Mouse (Mus musculus) megakaryocyte, embryonic 14.5 days (primary cell): ENCODE data around the gene C1qtnf3. TPM values are rescaled to one million over a fixed set of nuclear protein-coding genes. Genes with fewer than 3 reads are reported as not detected.
"Not testable (repeated sequence)": the region's sequence is repeated elsewhere in the genome, so short reads cannot be mapped to it uniquely, and the experiment has no call there.

Source experiments
- H3K27me3 ChIP-seq: replicated peaks from 2 replicates; pipeline ENCODE3; 2012; ENCODE audit warnings: inconsistent platforms
- H3K36me3 ChIP-seq: replicated peaks from 2 replicates; pipeline ENCODE3; 2012; ENCODE audit warnings: low read length, inconsistent platforms, mixed read lengths
- H3K4me1 ChIP-seq: 2 replicates; pipeline ENCODE4 v1.6.1; 2012; ENCODE audit warnings: inconsistent platforms
- H3K4me3 ChIP-seq: replicated peaks from 2 replicates; pipeline ENCODE3; 2012; ENCODE audit warnings: moderate library complexity, mild to moderate bottlenecking, inconsistent platforms
- H3K9me3 ChIP-seq: 2 replicates; pipeline ENCODE4 v1.6.1; 2012; ENCODE audit warnings: inconsistent platforms
- FLI1 ChIP-seq: IDR thresholded peaks from 2 replicates; pipeline ENCODE4 v1.6.1; 2012; ENCODE audit warnings: low read length, inconsistent platforms, mixed read lengths
- GATA1 ChIP-seq: IDR thresholded peaks from 3 replicates; pipeline ENCODE4 v1.6.1; 2012; ENCODE audit warnings: mixed read lengths, low read length, inconsistent platforms, borderline replicate concordance
- polyA plus RNA-seq: library from polyadenylated mRNA; stranded (reverse); fragments of >175 nt; gene quantifications from 2 replicates; pipeline ENCODE4 v1.2.3, GENCODE M21; 2012; ENCODE audit warnings: low replicate concordance; ENCODE audit not compliant: insufficient read depth

Gene C1qtnf3
- polyA plus RNA-seq, 1 experiment = not detected

GRCm38 (mm10) chr15:10982064-10982435 is 29.9 kb downstream of the C1qtnf3 start:
- Histone ChIP-seq H3K9me3 (no peaks in the 10 kb centered on the region), H3K27me3 (no peaks in the 10 kb centered on the region), H3K4me3 (peak overlapping the region; percentile 94), H3K36me3 (peaks cover 4% of the 10 kb centered on the region), H3K4me1 (peaks cover 33% of the 10 kb centered on the region)
- TF ChIP-seq GATA1 (no peak), FLI1 (no peak)

GRCm38 (mm10) chr15:10985756-10986155 is 33.6 kb downstream of the C1qtnf3 start:
- Histone ChIP-seq H3K27me3 (no peaks in the 10 kb centered on the region), H3K4me3 (no peak overlapping the region), H3K4me1 (peaks cover 35% of the 10 kb centered on the region), H3K36me3 (peaks cover 17% of the 10 kb centered on the region), H3K9me3 (no peaks in the 10 kb centered on the region)
- TF ChIP-seq FLI1 (no peak), GATA1 (no peak)

DNA sequence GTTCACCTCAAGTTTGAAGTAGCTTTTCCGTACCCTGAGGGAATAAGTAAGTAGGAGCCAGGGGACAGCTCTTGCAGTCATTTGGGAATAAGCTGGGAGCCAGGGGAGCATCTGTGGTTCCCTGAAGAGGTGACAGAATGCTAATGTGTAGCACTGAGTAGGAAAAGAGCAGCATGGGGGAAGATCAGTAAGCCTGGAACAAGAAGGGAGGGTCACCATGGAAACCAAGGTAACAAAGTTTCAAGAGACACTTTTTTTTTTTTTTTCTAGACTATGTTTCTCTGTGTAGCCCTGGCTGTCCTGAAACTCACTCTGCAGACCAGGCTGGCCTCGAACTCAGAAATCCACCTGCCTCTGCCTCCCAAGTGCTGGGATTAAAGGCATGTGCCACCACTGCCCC is 34.3 kb downstream of the C1qtnf3 start:
- Histone ChIP-seq H3K4me1 (peaks cover 29% of the 10 kb centered on the region), H3K36me3 (peaks cover 17% of the 10 kb centered on the region)
- not testable (repeated sequence) for H3K27me3 ChIP-seq, H3K4me3 ChIP-seq, H3K9me3 ChIP-seq

GRCm38 (mm10) chr15:10990411-10990810 is 38.3 kb downstream of the C1qtnf3 start:
- TF ChIP-seq FLI1 (no peak), GATA1 (no peak)
- no peaks in the 10 kb centered on the region for H3K27me3 ChIP-seq
- no peak overlapping the region for H3K4me3 ChIP-seq
- peaks cover 20% of the 10 kb centered on the region for H3K36me3 ChIP-seq
- no peaks in the 10 kb centered on the region for H3K9me3 ChIP-seq
- H3K4me1 ChIP-seq = peaks cover 40% of the 10 kb centered on the region

- TF ChIP-seq FLI1 = no peak
- TF ChIP-seq GATA1 = no peak
- H3K36me3 ChIP-seq = peaks cover 21% of the 10 kb centered on the region
Measured at GRCm38 (mm10) chr15:10991566-10991965, 39.4 kb downstream of the C1qtnf3 start.

DNA sequence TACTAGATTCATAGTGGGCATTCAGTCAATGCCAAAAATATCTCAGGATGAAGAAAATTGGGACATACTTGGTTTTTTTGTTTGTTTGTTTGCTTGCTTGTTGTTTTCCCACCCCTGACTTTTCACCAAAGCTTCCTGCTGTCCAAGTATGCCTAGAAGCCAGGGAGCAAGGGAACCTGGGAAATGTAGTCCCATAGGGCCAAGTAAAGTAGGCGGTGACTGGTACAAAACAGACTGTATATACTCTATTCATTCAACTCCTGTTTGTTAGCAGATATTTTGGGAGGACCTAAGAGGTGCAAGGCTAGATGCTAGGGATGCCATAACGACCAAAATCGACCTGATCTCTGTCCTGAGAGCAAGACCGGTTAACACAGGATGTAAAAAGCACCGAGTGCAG is 47.7 kb downstream of the C1qtnf3 start:
- H3K9me3 ChIP-seq = no peaks in the 10 kb centered on the region
- no peak overlapping the region for H3K4me3 ChIP-seq
- H3K27me3 ChIP-seq = peaks cover 6% of the 10 kb centered on the region
- TF ChIP-seq FLI1 = no peak
- H3K36me3 ChIP-seq = peaks cover 7% of the 10 kb centered on the region
- peaks cover 23% of the 10 kb centered on the region for H3K4me1 ChIP-seq

More at GRCm38 (mm10) chr15:10991566-10991965, 39.4 kb downstream of the C1qtnf3 start:
- no peaks in the 10 kb centered on the region for H3K27me3 ChIP-seq
- no peak overlapping the region for H3K4me3 ChIP-seq
- H3K9me3 ChIP-seq = no peaks in the 10 kb centered on the region
- H3K4me1 ChIP-seq = peaks cover 42% of the 10 kb centered on the region

GRCm38 (mm10) chr15:11000421-11000820 is 48.3 kb downstream of the C1qtnf3 start, which contains the start of gene Slc45a2:
Gene Slc45a2 (plus strand): TSS chr15:11000721.
- H3K27me3 ChIP-seq = peaks cover 8% of the 10 kb centered on the region
- H3K4me1 ChIP-seq = peaks cover 19% of the 10 kb centered on the region
- no peaks in the 10 kb centered on the region for H3K9me3 ChIP-seq
- no peak within 1 kb of the TSS for H3K4me3 ChIP-seq
- H3K36me3 ChIP-seq = peaks cover 4% of the 10 kb centered on the region
- no peak for TF ChIP-seq GATA1
- TF ChIP-seq FLI1 = no peak

- Histone ChIP-seq H3K4me1 (peaks cover 3% of the 10 kb centered on the region; the same call in 1 of the 2 replicates), H3K4me3 (no peak overlapping the region), H3K27me3 (peaks cover 14% of the 10 kb centered on the region), H3K36me3 (no peaks in the 10 kb centered on the region), H3K9me3 (no peaks in the 10 kb centered on the region)
- TF ChIP-seq GATA1 = no peak
- no peak for TF ChIP-seq FLI1
Measured at GRCm38 (mm10) chr15:11003791-11004190, 51.7 kb downstream of the C1qtnf3 start.

GRCm38 (mm10) chr15:11004646-11005045 is 52.5 kb downstream of the C1qtnf3 start:
- H3K9me3 ChIP-seq = no peaks in the 10 kb centered on the region
- no peaks in the 10 kb centered on the region for H3K36me3 ChIP-seq
- H3K4me3 ChIP-seq = no peak overlapping the region
- H3K4me1 ChIP-seq = peaks cover 9% of the 10 kb centered on the region
- H3K27me3 ChIP-seq = peaks cover 14% of the 10 kb centered on the region
- TF ChIP-seq GATA1 = no peak
- TF ChIP-seq FLI1 = no peak

DNA sequence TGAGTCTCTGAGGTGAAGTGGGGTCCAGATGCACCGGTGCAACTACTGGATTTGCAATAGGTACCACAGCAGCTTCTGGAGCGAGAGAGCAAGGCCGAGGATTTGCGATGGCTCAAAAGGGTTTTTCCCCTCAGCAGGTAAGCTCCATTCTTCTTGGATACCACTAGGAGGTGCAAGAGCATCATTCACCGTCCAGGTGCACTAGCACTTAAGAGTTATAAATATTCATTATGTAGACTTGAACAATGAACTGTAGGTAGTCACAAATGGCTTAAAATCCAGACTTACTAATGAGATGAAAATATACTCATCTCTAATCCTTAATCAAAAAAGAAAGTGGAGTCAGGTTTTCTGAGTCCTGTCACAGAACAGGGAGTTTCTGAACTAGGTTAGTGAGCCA is 56.6 kb downstream of the C1qtnf3 start:
- H3K9me3 ChIP-seq = no peaks in the 10 kb centered on the region
- peaks cover 7% of the 10 kb centered on the region for H3K4me1 ChIP-seq
- H3K27me3 ChIP-seq = peaks cover 20% of the 10 kb centered on the region
- H3K4me3 ChIP-seq = no peak overlapping the region
- no peaks in the 10 kb centered on the region for H3K36me3 ChIP-seq
- TF ChIP-seq GATA1 (no peak), FLI1 (no peak)

DNA sequence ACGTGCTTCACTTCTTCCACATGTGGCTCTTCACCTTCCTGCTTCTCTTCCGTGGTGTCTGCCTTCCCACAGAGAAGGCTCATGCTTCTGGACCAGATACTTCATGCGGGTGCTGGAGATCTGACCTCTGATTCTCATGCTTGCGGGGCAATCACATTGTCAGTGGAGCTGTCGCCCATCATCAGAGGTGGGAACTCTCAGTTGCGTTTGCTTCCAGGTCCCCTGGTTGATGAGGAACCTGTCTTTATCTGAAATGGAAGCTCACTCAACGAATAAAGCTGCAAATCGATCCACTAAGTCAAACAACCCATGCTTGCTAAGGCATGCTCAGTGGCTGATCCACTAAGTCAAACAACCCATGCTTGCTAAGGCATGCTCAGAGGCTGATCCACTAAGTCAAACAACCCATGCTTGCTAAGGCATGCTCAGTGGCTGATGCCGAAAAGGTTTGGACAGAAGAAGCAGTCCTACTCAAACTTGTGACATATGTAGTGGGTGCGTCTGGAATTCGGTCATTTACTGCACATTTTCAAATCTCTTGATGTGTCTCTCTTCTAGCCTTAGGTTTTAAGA is 58.9 kb downstream of the C1qtnf3 start:
- TF ChIP-seq FLI1 (no peak), GATA1 (no peak)
- Histone ChIP-seq H3K9me3 (no peaks in the 10 kb centered on the region), H3K4me1 (peaks cover 7% of the 10 kb centered on the region), H3K27me3 (peaks cover 18% of the 10 kb centered on the region), H3K36me3 (no peaks in the 10 kb centered on the region), H3K4me3 (no peak overlapping the region)
